Mouse (Mus musculus) liver, embryonic 14.5 days (tissue): ENCODE measurements around the gene Fcrl5. TPM values are rescaled to one million over a fixed set of nuclear protein-coding genes. Genes with fewer than 3 reads are reported as not detected.

Source experiments
- ATAC-seq: fragments of 200-750 bp; cut with Nextera tagmentation; 2 replicates; pipeline ENCODE4 v1.8.0; 2017; ENCODE audit warnings: moderate number of reproducible peaks, mild to moderate bottlenecking, moderate library complexity; ENCODE audit not compliant: insufficient read depth
- DNase-seq, 3 experiments: peaks; one replicate each; pipeline ENCODE4 v3.0.0-alpha.2; 2012 to 2013; ENCODE audit warnings: low read depth in 3 of 3, low spot score in 3 of 3
- H3K27ac ChIP-seq: fragments of 300-500 bp; sonication (generic); 2 replicates; pipeline ENCODE4 v1.5.1; 2014; ENCODE audit warnings: moderate library complexity, mild to moderate bottlenecking, control low read depth, inconsistent platforms
- H3K27me3 ChIP-seq: fragments of 300-500 bp; sonication (generic); 2 replicates; pipeline ENCODE4 v1.6.1; 2014; ENCODE audit warnings: mild to moderate bottlenecking, low read length, moderate library complexity; ENCODE audit not compliant: control insufficient read depth, insufficient read depth
- H3K36me3 ChIP-seq: fragments of 300-500 bp; sonication (generic); replicated peaks from 2 replicates; pipeline ENCODE4 v1.6.1; 2014; ENCODE audit warnings: low read depth; ENCODE audit not compliant: control insufficient read depth, insufficient read depth
- H3K4me1 ChIP-seq, 2 experiments: fragments of 200-500 bp in 1 of 2; fragments of 300-500 bp in 1 of 2; sonication (generic) in 1 of 2; replicated peaks; 2 replicates each; pipeline ENCODE4 v1.6.1; 2012 to 2014; ENCODE audit warnings: antibody characterized with exemption in 1 of 2, inconsistent platforms in 1 of 2, low read length in 1 of 2; ENCODE audit not compliant: control insufficient read depth in 2 of 2, insufficient read depth in 2 of 2
- H3K4me2 ChIP-seq: fragments of 300-500 bp; sonication (generic); 2 replicates; pipeline ENCODE4 v1.6.1; 2014; ENCODE audit warnings: low read depth, mild to moderate bottlenecking, control low read depth, moderate library complexity
- H3K4me3 ChIP-seq, 2 experiments: fragments of 200-500 bp in 1 of 2; fragments of 300-500 bp in 1 of 2; sonication (generic) in 1 of 2; 2 replicates each; pipeline ENCODE4 v1.5.1; 2012 to 2014; ENCODE audit warnings: low read depth in 2 of 2, low read length in 2 of 2, mild to moderate bottlenecking in 2 of 2, control low read depth in 1 of 2, inconsistent platforms in 1 of 2, moderate library complexity in 1 of 2; ENCODE audit not compliant: insufficient read depth in 1 of 2
- H3K9ac ChIP-seq: fragments of 300-500 bp; sonication (generic); replicated peaks from 2 replicates; pipeline ENCODE4 v1.6.1; 2014; ENCODE audit warnings: mild to moderate bottlenecking, control low read depth, moderate library complexity
- H3K9me3 ChIP-seq: fragments of 300-500 bp; sonication (generic); 2 replicates; pipeline ENCODE4 v1.6.1; 2016; ENCODE audit warnings: low read length, mixed read lengths; ENCODE audit not compliant: control insufficient read depth
- CTCF ChIP-seq: IDR thresholded peaks from 2 replicates; pipeline ENCODE4 v1.5.1; 2016; ENCODE audit warnings: antibody characterized with exemption, low read depth, control low read depth
- EP300 ChIP-seq: IDR thresholded peaks from 2 replicates; pipeline ENCODE4 v1.6.1; 2016; ENCODE audit warnings: antibody characterized with exemption, low read depth
- WGBS: fragments of 180-500 bp; shearing (Covaris S2); extraction: QIAGEN DNeasy Blood & Tissue Kit; methylation state at CpG from one replicate; pipeline ENCODE4 v1.1.7; 2014; ENCODE audit not compliant: insufficient replicate concordance; 5-methylcytosine and 5-hydroxymethylcytosine counted together
- polyA plus RNA-seq, 2 experiments: library from polyadenylated mRNA; depleted of rRNA in 1 of 2; stranded (reverse) in 1 of 2; unstranded in 1 of 2; fragments of >200 nt; fragmentation: Nextera tagmentation in 1 of 2; extraction: Ambion mirVana in 1 of 2; gene quantifications; 2 replicates each; pipeline versions ENCODE4 v1.2.1 to v1.2.3; 2012 to 2014

The Fcrl5 gene
- polyA plus RNA-seq, 2 experiments: not detected

DNA sequence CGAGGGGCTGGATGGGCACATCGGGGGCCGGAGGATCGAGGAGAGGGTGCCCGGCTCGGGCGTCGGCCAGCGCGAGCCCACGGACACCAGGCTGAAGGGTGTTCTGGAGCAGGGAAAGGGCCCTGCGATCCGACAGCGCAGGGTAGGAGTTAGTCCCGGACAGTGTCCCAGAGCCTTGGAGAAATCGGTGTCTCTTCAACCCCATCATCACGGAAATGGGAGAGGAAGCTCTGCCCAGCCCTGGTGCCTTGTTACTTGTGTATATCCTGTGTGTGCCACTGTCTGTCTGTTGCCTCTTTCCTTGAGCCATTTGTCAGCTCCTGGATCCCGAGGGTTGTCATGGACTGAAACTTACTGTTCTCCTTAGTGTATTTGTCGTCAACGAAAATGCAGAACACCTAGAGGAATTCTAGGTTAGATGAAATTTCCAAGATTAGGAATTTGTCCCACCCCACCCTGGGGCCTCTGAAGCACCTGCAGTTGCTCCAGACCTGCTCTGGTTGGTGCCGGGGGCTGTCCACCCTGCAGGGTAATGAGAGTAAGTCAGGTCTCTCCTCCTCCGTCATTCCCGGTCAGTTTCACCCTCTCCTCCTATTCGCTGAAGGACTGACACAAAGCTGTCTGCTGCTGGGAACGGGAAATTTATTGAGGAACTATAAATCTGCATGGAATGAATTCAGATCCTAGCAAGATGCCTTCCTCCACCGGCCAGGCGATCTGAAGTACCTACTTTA lies 90.4 kb downstream of the Fcrl5 start:
- Histone ChIP-seq H3K27me3 (no peaks in the 10 kb centered on the region; the same call in 1 of the 2 replicates), H3K9ac (peak overlapping the region; percentile 96), H3K4me3 (peak overlapping the region; percentile 93 to 97), H3K4me2 (peak overlapping the region; percentile 88), H3K9me3 (no peaks in the 10 kb centered on the region), H3K27ac (no peak overlapping the region), H3K36me3 (peaks cover 12% of the 10 kb centered on the region), H3K4me1 (peaks cover 4 to 14% of the 10 kb centered on the region in 2 experiments)
- no peak for TF ChIP-seq CTCF
- TF ChIP-seq EP300: no peak
- ATAC-seq: peak; percentile 63
- no peak for DNase-seq
- WGBS: 5% methylated on average over 27 of the region's 27 CpGs

DNA sequence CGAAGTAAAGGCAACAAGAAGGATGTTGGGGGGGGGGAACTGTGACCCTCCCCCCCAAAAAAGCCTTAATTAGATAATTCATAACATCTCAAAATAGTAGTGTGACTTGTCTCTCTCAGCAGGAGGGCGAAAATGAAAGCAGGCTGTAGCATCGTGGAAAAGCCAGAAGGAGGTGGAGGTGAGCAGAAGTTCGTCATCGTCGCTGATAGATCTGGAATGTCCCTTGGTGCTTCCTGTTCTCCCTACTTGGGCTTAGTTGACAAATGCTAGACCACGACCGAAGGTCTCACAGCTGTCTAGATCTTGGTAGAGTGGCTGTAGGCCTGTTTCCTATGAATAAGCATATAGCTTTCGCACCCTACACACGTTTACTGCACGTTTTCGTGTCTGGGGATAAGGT lies 91.6 kb downstream of the Fcrl5 start:
- Histone ChIP-seq H3K36me3 (peaks cover 12% of the 10 kb centered on the region), H3K4me2 (peak overlapping the region; percentile 88), H3K9ac (no peak overlapping the region), H3K27me3 (no peaks in the 10 kb centered on the region), H3K4me1 (peaks cover 4 to 14% of the 10 kb centered on the region in 2 experiments), H3K4me3 (no peak overlapping the region), H3K9me3 (no peaks in the 10 kb centered on the region), H3K27ac (no peak overlapping the region)
- DNase-seq (no peak), ATAC-seq (no peak)
- TF ChIP-seq CTCF (no peak), EP300 (no peak)
- WGBS: 65% methylated on average over 12 of the region's 12 CpGs

DNA sequence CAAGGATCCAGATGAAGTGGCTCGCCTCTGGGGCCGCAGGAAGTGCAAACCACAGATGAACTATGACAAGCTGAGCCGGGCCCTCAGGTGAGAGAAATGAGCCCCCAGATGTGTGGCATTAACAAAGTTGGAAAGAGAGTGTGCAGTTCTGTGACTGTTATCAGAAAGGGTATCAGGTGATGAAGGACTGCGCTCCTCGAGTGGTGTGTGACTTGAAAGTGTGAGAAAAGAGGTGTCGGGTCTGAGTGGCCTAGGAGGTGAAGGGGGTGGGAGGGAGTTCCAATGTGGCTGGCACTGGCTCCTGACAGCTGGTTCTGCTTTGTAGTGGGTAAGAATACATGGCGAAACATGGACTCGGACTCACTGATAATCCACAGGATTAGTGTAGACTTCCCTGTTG lies 92.4 kb downstream of the Fcrl5 start:
- H3K4me1 ChIP-seq: peaks cover 4 to 14% of the 10 kb centered on the region in 2 experiments
- no peak for TF ChIP-seq CTCF
- no peak overlapping the region for H3K4me2 ChIP-seq
- H3K4me3 ChIP-seq: no peak overlapping the region
- H3K36me3 ChIP-seq: peaks cover 17% of the 10 kb centered on the region
- no peak for DNase-seq
- ATAC-seq: no peak
- H3K27ac ChIP-seq: no peak overlapping the region
- no peaks in the 10 kb centered on the region for H3K27me3 ChIP-seq
- 60% methylated on average over 8 of the region's 8 CpGs for WGBS
- H3K9ac ChIP-seq: no peak overlapping the region
- H3K9me3 ChIP-seq: no peaks in the 10 kb centered on the region

GRCm38 (mm10) chr3:87528841-87529240 lies 93.3 kb downstream of the Fcrl5 start:
- DNase-seq (no peak), ATAC-seq (no peak)
- Histone ChIP-seq H3K4me3 (no peak overlapping the region), H3K27ac (no peak overlapping the region), H3K9ac (no peak overlapping the region), H3K9me3 (no peaks in the 10 kb centered on the region), H3K27me3 (no peaks in the 10 kb centered on the region), H3K36me3 (peaks cover 17% of the 10 kb centered on the region), H3K4me2 (no peak overlapping the region), H3K4me1 (peaks cover 4 to 14% of the 10 kb centered on the region in 2 experiments)
- WGBS: 57% methylated on average over 8 of the region's 8 CpGs
- TF ChIP-seq EP300: no peak
- no peak for TF ChIP-seq CTCF

DNA sequence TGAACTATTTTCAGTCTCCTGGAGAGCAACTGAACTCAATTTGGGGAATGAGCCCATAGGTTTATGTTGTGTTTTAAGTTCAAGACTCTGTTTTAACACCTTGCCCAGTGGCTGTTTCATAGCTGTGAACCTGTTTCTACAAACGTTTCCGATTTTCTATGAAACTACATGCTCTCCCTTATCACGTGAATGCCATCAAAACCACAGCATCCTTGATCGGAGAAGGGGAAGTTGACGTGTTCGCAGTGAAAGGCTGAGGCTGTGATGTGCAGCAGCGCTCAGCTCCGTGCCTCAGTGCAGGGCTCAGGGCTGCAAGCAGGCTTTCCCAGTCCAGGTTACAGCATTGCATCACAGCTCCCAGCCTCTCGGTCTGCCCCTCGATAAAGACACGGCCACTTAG lies 94.0 kb downstream of the Fcrl5 start:
- H3K4me1 ChIP-seq: peaks cover 4 to 14% of the 10 kb centered on the region in 2 experiments
- no peak overlapping the region for H3K4me2 ChIP-seq
- H3K27ac ChIP-seq: no peak overlapping the region
- WGBS: 31% methylated on average over 11 of the region's 11 CpGs
- H3K27me3 ChIP-seq: no peaks in the 10 kb centered on the region
- H3K9ac ChIP-seq: no peak overlapping the region
- TF ChIP-seq EP300 (no peak), CTCF (no peak)
- no peaks in the 10 kb centered on the region for H3K9me3 ChIP-seq
- peaks cover 17% of the 10 kb centered on the region for H3K36me3 ChIP-seq
- H3K4me3 ChIP-seq: no peak overlapping the region
- ATAC-seq (no peak), DNase-seq (no peak)
